ENCODE assay signal across 8 mouse cellular contexts in genomic region chr6:39256304-39257103, GRCm38 (mm10). TPM values are rescaled to one million over a fixed set of nuclear protein-coding genes. Genes with fewer than 3 reads are reported as not detected.
DNase-seq lines count a peak whose midpoint lies in the region; ATAC-seq and TF ChIP-seq lines count a peak whose summit lies in the region.

No protein-coding gene starts in this region.

- peak overlapping the region; percentile 10; the same call in 1 of the 2 replicates for H3K9ac ChIP-seq in ES-Bruce4 (ENCODE audit: low read depth, poor library complexity, severe bottlenecking)
- peak overlapping the region; percentile 53 for H3K9ac ChIP-seq in forebrain, postnatal 0 days
- peak overlapping the region; percentile 38 for H3K9ac ChIP-seq in lung, embryonic 14.5 days

- peaks cover 5% of the 10 kb centered on the region for H3K4me1 ChIP-seq in ES-Bruce4 (ENCODE audit: control insufficient read depth, insufficient read depth, low read length)
- H3K4me1 ChIP-seq in forebrain, postnatal 0 days (ENCODE audit: insufficient read depth): 0 out of 2 replicates have a peak, but pooled peaks cover 3% of the 10 kb centered on the region
- H3K4me1 ChIP-seq in lung, embryonic 14.5 days (ENCODE audit: insufficient read depth): no peaks in the 10 kb centered on the region
- H3K4me1 ChIP-seq in olfactory bulb, adult 2 months (ENCODE audit: control insufficient read depth, insufficient read depth, low read length): peaks cover 9% of the 10 kb centered on the region

- no peaks in the 10 kb centered on the region for H3K9me3 ChIP-seq in ES-Bruce4 (replicated peaks; ENCODE audit: control insufficient read depth, insufficient read depth, low read length, poor library complexity, severe bottlenecking)
- no peaks in the 10 kb centered on the region for H3K9me3 ChIP-seq in forebrain, postnatal 0 days (ENCODE audit: low read length)
- no peaks in the 10 kb centered on the region for H3K9me3 ChIP-seq in lung, embryonic 14.5 days (ENCODE audit: low read depth, low read length)

- H3K4me2 ChIP-seq in forebrain, postnatal 0 days (ENCODE audit: low read depth): peak overlapping the region; percentile 95
- peak overlapping the region; percentile 83 for H3K4me2 ChIP-seq in lung, embryonic 14.5 days

- WGBS in forebrain, postnatal 0 days: 5% methylated on average over 48 of the region's 48 CpGs
- 2% methylated on average over 48 of the region's 48 CpGs for WGBS in lung, embryonic 14.5 days
- 9% methylated on average over 48 of the region's 48 CpGs for WGBS in olfactory bulb, adult 2 months

- no peak overlapping the region for H3K27ac ChIP-seq in ES-Bruce4 (ENCODE audit: insufficient read depth, low read length)
- peak overlapping the region; percentile 59 for H3K27ac ChIP-seq in forebrain, postnatal 0 days (ENCODE audit: low read depth, low read length)
- peak overlapping the region; percentile 48 for H3K27ac ChIP-seq in lung, embryonic 14.5 days (ENCODE audit: low read depth)
- no peak overlapping the region for H3K27ac ChIP-seq in olfactory bulb, adult 2 months (ENCODE audit: insufficient read depth, low read depth, low read length)

- peak overlapping the region; percentile 21 for H3K4me3 ChIP-seq in ES-Bruce4 (ENCODE audit: low read depth, low read length)
- peak overlapping the region; percentile 57 for H3K4me3 ChIP-seq in forebrain, postnatal 0 days (ENCODE audit: low read depth, low read length)
- peak overlapping the region; percentile 43 for H3K4me3 ChIP-seq in lung, embryonic 14.5 days (ENCODE audit: low read depth, low read length)
- peak overlapping the region; percentile 62 for H3K4me3 ChIP-seq in olfactory bulb, adult 2 months (ENCODE audit: insufficient read depth, low read depth, low read length)

- no peak for TF ChIP-seq EP300 in ES-Bruce4 (IDR thresholded peaks at IDR 0.05; ENCODE audit: insufficient read depth, low read depth, low read length)

- no peaks in the 10 kb centered on the region for H3K36me3 ChIP-seq in ES-Bruce4 (ENCODE audit: control insufficient read depth, insufficient read depth, low read length, poor library complexity, severe bottlenecking)
- H3K36me3 ChIP-seq in forebrain, postnatal 0 days (ENCODE audit: insufficient read depth): no peaks in the 10 kb centered on the region
- H3K36me3 ChIP-seq in lung, embryonic 14.5 days (ENCODE audit: insufficient read depth): no peaks in the 10 kb centered on the region

- TF ChIP-seq CTCF in ES-Bruce4 (IDR thresholded peaks at IDR 0.05; ENCODE audit: low read depth, low read length): no peak
- TF ChIP-seq CTCF in forebrain, postnatal 0 days (IDR thresholded peaks at IDR 0.05; ENCODE audit: low read depth): no peak
- no peak for TF ChIP-seq CTCF in lung, embryonic 14.5 days (IDR thresholded peaks at IDR 0.05; ENCODE audit: low read depth)
- TF ChIP-seq CTCF in olfactory bulb, adult 2 months (IDR thresholded peaks at IDR 0.05; ENCODE audit: insufficient read depth, low read depth, low read length): no peak

- peak; percentile 47 to 56 for DNase-seq in cerebellum, adult 18-20 months
- DNase-seq in forebrain, postnatal 0 days: peak; percentile 73
- DNase-seq in heart, postnatal 4 days: peak; percentile 59
- DNase-seq in kidney, postnatal 4 days: peak; percentile 62 to 76
- peak; percentile 80 for DNase-seq in lung, embryonic 14.5 days
- peak; percentile 39 for DNase-seq in urinary bladder, adult 2 months (ENCODE audit: low spot score)

- peak; percentile 86 for ATAC-seq in forebrain, postnatal 0 days
- peak; percentile 81 for ATAC-seq in lung, embryonic 14.5 days (ENCODE audit: insufficient read depth)

- no peak for TF ChIP-seq POLR2A in ES-Bruce4 (IDR thresholded peaks at IDR 0.05; ENCODE audit: insufficient read depth, low read length)
- no peak for TF ChIP-seq POLR2A in olfactory bulb, adult 2 months (IDR thresholded peaks at IDR 0.05; ENCODE audit: insufficient read depth, low read depth, low read length)

- no peaks in the 10 kb centered on the region for H3K27me3 ChIP-seq in ES-Bruce4 (ENCODE audit: control insufficient read depth, insufficient read depth, low read length, poor library complexity, severe bottlenecking)
- H3K27me3 ChIP-seq in forebrain, postnatal 0 days (ENCODE audit: insufficient read depth, low read length): no peaks in the 10 kb centered on the region
- no peaks in the 10 kb centered on the region for H3K27me3 ChIP-seq in lung, embryonic 14.5 days (ENCODE audit: insufficient read depth, low read length)

RNA-seq across cellular contexts. Expression of gene Kdm7a, which starts 49.9 kb away (rescaled TPM):
- polyA plus RNA-seq in ES-Bruce4 (2011; ENCODE audit: insufficient read depth, insufficient read length, low read depth, missing spikeins): 14.1 and 17.1 TPM in 2 replicates
- total RNA-seq in forebrain, postnatal 0 days (2014; rRNA removed): 7.0 and 9.8 TPM in 2 replicates
- 0.83 and 1.5 TPM in 2 replicates for polyA plus RNA-seq in forebrain, postnatal 0 days (2015; fragmentation: Nextera tagmentation; extraction: Ambion mirVana)
- total RNA-seq in heart, postnatal 4 days (2021): 10 to 100 TPM; 12.3 to 12.5 TPM
- polyA plus RNA-seq in lung, embryonic 14.5 days (2014; fragmentation: Nextera tagmentation; extraction: Ambion mirVana): 6.8 and 7.0 TPM in 2 replicates
- polyA plus RNA-seq in olfactory bulb, adult 2 months (2012; ENCODE audit: insufficient read depth, insufficient read length, low replicate concordance, missing spikeins): 63.2 TPM in 1 of 2 replicates, not detected in the other
- polyA plus RNA-seq in urinary bladder, adult 2 months (2012; rRNA removed): 7.1 and 8.7 TPM in 2 replicates

Comparison
In these comparisons a context has a peak if more than half of its experiments do, and no peak if none do; other contexts are left out.
1. H3K27ac ChIP-seq: peak in forebrain, postnatal 0 days (single experiment) and lung, embryonic 14.5 days (single experiment); none in ES-Bruce4 (single experiment) and olfactory bulb, adult 2 months (single experiment).
2. Peak in every context shown above with its lines, with median percentiles within 50 percentile points of each other: H3K4me3 ChIP-seq, H3K9ac ChIP-seq and DNase-seq.